In the genomic region with DNA sequence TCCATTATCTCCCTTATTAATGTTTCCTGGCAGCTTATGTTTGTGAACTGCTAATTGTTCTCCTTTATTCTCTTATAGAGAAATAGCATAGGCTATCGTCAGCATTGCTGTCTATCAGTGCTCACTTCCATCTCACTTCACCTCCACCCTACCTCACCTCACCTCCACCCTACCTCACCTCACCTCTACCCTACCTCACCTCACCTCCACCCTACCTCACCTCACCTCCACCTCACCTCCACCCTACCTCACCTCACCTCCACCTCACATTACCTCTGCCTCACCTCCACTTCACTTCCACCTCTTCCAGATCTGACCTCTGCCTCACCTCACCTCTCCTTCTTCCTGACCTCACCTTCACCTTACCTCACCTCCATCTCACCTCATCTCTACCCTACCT, we compare ENCODE assay signal across 15 mouse cellular contexts. TPM values are rescaled to one million over a fixed set of nuclear protein-coding genes. Genes with fewer than 3 reads are reported as not detected.
"Had no signal": no experiment of that assay in that cellular context is flagged by ENCODE, and none has a peak within 500 bp of the region (broad histone marks: within the 10 kb centered on the region; RNA-seq: fewer than 3 reads in every experiment).

No protein-coding gene starts in this region.

- H3K36me3 ChIP-seq: limb, embryonic 12.5 days; liver, embryonic 13.5 days; lung, embryonic 15.5 days had no signal

- H3K27ac ChIP-seq: layer of hippocampus, adult 2 months; limb, embryonic 12.5 days; liver, embryonic 13.5 days; lung, embryonic 15.5 days; macrophage had no signal

- H3K4me1 ChIP-seq: limb, embryonic 12.5 days; liver, embryonic 13.5 days; lung, embryonic 15.5 days had no signal

- H3K4me2 ChIP-seq: limb, embryonic 12.5 days; liver, embryonic 13.5 days; lung, embryonic 15.5 days had no signal

- H3K9me3 ChIP-seq: limb, embryonic 12.5 days; liver, embryonic 13.5 days; lung, embryonic 15.5 days had no signal

- H3K27me3 ChIP-seq: limb, embryonic 12.5 days; liver, embryonic 13.5 days; lung, embryonic 15.5 days had no signal

- DNase-seq: kidney, adult 8-10 months; kidney, postnatal 4 days; liver; liver, embryonic 13.5 days; liver, postnatal 0 days; lung, postnatal 14 days; right cerebral cortex, adult 18-20 months; right cerebral cortex, postnatal 25 days; thymus, adult 18-20 months; thymus, postnatal 14 days had no signal

- H3K4me3 ChIP-seq: layer of hippocampus, adult 2 months; limb, embryonic 12.5 days; liver, embryonic 13.5 days; lung, embryonic 15.5 days had no signal

- H3K9ac ChIP-seq: limb, embryonic 12.5 days; liver, embryonic 13.5 days; liver, postnatal 0 days; lung, embryonic 15.5 days had no signal

- ATAC-seq: intestine, postnatal 0 days; liver, postnatal 0 days had no signal

RNA-seq across cellular contexts. Expression of gene St8sia6, which starts 42.2 kb away (rescaled TPM):
- polyA plus RNA-seq: liver, embryonic 13.5 days had no signal
